Mouse (Mus musculus) left cerebral cortex, adult 8-10 months (tissue): Measurements from ENCODE around the gene Fam19a1. TPM values are rescaled to one million over a fixed set of nuclear protein-coding genes. Genes with fewer than 3 reads are reported as not detected.

Experiments
- DNase-seq, 2 experiments: peaks; one replicate each; pipeline ENCODE4 v3.0.0; 2022; ENCODE audit warnings: low spot score in 2 of 2
- total RNA-seq, 4 experiments: library from RNA; stranded (reverse); gene quantifications; 2 replicates each; pipeline ENCODE4 v1.2.4; 2022

The Fam19a1 gene
- total RNA-seq, 4 experiments from 2014 or later = 34.0 to 44.6 (median 39.6) TPM

DNA sequence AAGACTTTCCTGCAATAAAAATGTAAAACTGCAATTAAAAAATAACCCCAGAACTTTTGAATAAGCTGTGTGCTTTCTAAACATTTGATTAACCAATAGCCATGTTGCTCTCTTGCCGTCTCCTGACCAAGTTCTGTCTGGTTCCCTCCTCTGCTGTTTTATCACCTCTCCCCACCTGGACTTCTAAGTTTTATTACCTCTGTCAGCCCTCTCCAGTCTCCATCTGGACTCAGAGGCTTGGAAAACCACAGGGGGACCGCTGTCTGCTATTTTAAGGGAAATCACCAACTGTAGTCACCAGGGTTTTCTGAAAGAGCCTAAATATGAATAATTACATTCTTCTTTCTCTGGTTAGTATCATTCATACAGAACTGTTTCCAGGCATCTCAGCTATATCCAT, 322.6 kb downstream of the Fam19a1 start:
- DNase-seq = no peak

- no peak for DNase-seq
These were observed 324.9 kb downstream of the Fam19a1 start for GRCm38 (mm10) chr6:96437814-96438213.

DNA sequence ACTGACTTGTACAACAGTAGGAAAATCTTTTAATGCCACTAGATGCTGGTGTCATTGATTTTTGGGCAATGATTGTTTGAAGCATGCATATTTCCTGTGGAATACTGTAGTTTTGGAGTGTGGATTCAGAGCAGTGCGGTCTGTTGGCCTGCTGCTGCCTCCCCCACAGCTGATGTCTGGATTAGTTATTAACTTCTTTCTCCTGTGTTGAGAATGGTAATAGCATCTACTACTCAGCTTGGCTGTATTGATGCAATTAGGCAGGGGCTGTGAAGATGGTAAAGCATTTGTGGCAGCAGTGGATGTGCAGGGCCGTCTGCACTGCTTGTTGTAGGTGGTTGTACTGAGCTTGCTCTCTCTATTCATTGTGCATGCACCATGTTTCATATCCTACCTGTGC, 326.5 kb downstream of the Fam19a1 start:
- no peak for DNase-seq

- DNase-seq = no peak
These were observed 329.0 kb downstream of the Fam19a1 start for GRCm38 (mm10) chr6:96441971-96442370.

DNA sequence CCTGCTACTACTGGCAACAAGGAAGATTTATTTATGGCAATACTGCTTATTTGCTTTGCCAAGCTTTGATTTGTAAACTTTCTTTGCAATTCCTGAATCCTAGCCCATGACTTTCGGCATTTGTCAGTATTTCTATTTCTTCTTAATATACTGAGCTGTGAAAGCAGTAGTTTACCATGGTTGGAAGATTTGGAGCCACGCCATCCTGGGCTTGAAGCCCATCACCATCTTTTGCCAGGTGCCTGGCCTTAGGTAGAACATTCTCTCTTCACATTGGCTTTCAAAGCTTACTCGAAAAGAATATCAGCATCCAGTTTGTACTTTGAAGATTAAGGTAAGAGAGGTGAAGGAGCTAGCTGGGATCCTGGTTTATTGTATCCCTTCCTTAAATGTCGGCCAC, 334.5 kb downstream of the Fam19a1 start:
- DNase-seq = no peak

DNA sequence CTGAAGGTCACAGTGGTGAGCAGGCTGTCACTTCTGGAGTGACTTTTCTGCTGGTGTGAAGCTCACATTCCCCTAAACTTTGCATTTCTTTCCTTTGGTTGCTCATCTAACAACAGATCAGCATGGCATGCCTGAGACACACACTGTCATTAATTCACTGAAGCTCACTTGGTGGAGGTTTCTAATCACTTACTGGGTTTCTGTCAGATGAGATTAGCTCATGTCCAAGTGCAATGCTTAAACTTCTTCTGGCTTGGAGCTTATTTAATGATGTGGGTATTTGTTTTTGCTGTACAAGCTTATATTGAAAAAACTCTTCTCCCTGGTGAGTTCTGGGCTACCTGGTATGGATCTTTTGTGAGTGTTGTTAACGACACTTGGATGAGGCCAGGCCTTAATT, 343.3 kb downstream of the Fam19a1 start:
- DNase-seq = no peak

DNA sequence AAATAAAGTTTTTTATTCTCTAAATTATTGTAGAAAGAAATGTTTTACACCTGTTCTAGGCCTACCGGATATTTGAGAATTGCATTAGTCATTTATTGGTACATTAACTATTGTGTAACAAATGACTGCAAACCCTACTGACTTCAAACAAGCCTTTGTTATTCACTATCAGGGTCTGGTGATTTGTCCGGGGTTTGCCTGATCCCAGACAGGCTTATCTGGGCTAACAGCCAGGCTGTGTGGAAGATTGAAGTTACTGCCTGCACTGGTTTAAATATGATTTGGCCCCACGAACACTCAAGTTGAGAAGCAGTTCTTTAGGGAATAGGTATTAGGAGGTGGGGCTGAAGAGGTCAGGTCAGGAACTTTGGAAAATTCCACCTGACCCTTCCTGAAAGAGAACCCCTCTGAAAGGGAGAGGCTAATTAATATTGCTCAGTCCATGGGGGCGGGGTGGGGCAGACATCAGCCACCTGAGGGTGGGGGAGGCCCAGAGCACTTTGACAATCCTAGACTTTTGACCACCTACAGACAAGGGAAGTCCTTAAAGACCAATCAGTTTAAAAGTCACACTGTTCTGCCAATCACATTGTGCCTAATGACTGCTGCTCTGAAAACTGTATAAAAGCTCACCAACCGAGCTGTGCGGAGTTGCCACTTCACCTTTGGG, 344.8 kb downstream of the Fam19a1 start:
- DNase-seq = no peak

GRCm38 (mm10) chr6:96459041-96459440, 346.1 kb downstream of the Fam19a1 start:
- DNase-seq = no peak

GRCm38 (mm10) chr6:96499464-96499863, 386.5 kb downstream of the Fam19a1 start:
- DNase-seq = no peak

GRCm38 (mm10) chr6:96541600-96541999, 428.6 kb downstream of the Fam19a1 start:
- DNase-seq = peak in 1 of 2 experiments; percentile 26

- DNase-seq = no peak
These were observed 431.9 kb downstream of the Fam19a1 start for GRCm38 (mm10) chr6:96544832-96545231.

GRCm38 (mm10) chr6:96550431-96550830, 437.5 kb downstream of the Fam19a1 start:
- no peak for DNase-seq

DNA sequence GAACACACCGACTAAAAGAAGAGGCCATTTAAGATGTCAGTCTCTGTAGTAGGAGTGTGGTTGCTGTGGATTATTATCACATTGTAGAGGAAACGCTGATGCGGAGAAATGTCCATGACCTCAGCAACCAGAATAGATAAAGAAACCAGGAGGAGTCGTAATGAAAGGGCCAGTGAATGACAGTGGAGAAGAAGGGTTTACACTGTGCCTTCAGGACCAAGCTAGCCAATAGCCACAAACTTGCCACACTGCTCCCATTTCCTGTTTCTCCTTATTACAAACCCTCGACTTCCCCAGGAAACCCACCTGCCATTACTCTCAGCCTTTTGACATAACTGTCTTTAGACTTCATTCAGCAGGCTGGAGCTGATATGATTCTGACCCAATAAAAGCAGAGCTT, 465.7 kb downstream of the Fam19a1 start:
- no peak for DNase-seq

- no peak for DNase-seq
These were observed 467.8 kb downstream of the Fam19a1 start for GRCm38 (mm10) chr6:96580726-96581125.

DNA sequence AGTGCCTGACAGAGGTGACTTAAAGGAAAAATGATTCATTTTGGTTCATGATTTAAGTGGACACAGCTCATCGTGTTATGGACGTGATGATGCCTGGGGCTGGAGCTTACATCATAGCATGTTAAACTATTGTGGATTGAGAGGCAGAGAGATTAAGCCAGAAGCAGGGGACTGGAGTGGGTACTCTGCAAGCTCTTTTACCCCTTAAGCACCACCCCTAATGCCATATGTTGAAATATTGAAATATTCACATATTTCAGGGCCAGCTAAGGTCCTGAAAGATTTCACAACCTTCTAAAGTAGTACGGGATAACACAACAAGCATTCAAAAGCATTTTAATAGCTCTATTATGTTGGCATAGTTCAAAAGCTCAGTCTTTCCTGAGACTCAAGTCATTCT, 468.2 kb downstream of the Fam19a1 start:
- DNase-seq = no peak

DNA sequence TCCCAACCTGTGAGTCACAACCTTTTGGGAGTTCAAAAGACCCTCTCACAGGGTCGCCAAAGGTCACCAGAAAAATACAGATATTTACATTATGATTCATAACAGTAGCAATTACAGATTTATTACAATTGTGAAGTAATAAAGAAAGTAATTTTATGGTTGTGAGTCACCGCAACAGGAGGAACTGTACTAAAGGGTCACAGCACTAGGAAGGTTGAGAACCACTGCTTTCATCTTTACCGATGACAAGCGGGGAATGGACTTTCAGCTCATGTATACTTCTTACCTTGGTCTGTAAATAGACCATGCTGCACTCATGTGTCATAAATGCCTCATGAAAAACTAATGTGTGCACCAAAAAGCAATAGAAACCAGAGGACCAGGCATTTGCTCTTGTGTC, 474.5 kb downstream of the Fam19a1 start:
- DNase-seq = no peak

DNA sequence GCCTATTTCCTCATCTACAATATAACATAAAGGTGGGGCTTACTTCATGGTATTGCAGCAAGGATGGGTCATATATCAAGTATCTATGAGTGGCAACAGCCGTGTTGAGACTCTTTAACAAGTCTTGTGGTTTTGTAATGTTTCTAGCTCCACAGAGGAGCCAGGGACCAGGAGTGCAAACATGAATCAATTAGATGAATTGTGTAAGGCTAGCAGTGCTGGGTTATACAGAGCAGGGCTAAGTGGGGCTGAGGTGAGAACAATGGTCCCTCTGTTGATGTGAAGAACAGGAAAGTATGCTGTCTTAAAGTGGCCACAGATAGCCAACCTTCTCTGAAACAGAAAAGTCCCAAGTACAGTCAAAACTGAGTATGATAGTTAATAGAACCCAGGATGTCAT, 480.1 kb downstream of the Fam19a1 start:
- no peak for DNase-seq

DNA sequence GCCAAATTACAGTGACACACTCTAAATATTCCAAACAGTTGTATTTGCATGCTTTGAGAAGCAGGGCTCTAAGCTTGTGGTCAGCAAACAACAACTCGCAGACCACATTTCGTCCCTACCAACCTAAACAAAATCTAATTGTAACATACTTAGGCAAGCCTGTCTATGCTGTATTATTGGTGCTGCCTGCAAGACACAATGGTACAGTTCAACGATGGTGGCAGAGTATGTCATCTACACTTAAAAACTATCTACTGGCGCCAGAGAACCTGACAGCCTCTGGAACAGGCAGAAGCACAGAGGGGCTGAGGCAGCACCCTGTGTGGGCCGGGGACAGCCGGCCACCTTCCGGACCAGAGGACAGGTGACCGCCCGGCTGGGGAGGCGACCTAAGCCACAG, 482.2 kb downstream of the Fam19a1 start:
- DNase-seq = no peak

GRCm38 (mm10) chr6:96624196-96624595, 511.2 kb downstream of the Fam19a1 start:
- no peak for DNase-seq

DNA sequence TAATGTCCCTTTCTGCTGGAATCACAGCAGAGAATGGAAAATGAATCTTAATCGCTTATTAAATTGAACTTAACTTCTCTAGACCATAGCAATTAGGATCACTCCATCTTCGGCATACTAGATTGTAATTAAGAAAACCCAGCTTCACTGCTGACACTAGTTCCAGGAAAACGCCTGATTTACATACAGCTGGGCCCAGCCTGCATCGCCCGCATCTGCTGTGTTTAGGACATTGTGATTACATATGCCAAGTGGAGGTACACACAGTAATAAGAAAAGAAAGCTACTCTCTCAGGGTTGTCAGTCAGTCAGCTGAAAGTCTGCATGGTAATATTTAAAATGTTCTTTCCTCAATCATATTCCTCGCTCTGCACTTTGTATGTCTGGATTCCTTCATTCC, 518.6 kb downstream of the Fam19a1 start:
- DNase-seq = no peak

GRCm38 (mm10) chr6:96632243-96632642, 519.3 kb downstream of the Fam19a1 start:
- DNase-seq = no peak

- DNase-seq = no peak
These were observed 522.7 kb downstream of the Fam19a1 start for GRCm38 (mm10) chr6:96635663-96636062.

DNA sequence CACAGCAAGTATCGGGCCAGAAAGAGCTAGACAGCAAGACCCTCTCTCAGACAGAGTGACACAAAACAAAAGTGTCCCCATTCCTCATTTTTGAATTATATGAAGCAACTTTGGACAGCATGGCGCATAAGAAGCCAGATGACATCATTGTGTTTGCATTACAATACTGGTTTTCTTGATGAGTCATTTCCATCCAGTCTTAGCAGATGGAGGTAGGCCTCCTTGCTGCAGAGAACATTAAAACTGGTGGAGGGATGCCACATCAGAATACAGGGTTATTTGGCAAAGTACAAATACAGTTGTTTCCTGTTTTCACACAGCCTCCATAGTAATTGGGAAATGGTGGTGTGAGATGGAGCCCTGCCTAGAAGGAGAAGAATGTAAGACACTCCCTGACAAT, 535.8 kb downstream of the Fam19a1 start:
- DNase-seq = peak in 1 of 2 experiments; percentile 7

DNA sequence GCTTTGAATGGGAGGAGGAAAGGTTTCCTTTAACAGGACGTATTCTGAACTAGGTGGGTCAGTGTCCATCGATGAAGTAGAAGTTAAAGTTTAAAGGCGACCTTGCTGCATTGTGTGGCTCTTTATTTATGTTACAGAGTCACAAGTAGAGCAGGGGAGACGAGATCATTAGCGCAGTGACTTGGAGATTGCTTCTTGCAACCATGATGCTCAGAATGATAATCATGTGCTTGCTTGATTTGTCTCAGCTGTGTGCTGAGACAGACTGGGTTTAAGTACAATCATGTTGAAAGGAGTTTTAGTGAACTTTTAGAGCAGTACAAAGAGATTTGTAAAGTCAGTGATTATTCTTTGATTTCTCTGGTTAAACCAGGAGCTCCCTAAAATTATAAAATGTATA, 536.3 kb downstream of the Fam19a1 start:
- DNase-seq = no peak
